19 mouse cellular contexts compared by ENCODE assay signal in genomic region chr3:31126848-31127247, GRCm38 (mm10). TPM values are rescaled to one million over a fixed set of nuclear protein-coding genes. Genes with fewer than 3 reads are reported as not detected.
DNase-seq lines count a peak whose midpoint lies in the region; ATAC-seq and TF ChIP-seq lines count a peak whose summit lies in the region.
"Had no signal": no experiment of that assay in that cellular context is flagged by ENCODE, and none has a peak within 500 bp of the region (broad histone marks: within the 10 kb centered on the region; RNA-seq: fewer than 3 reads in every experiment).

No protein-coding gene starts in this region.

- peak; percentile 46 for DNase-seq in liver, adult 2 months (ENCODE audit: extremely low read depth, low read depth, low spot score)
- DNase-seq in liver, postnatal 0 days, result no peak
- DNase-seq in urinary bladder, postnatal 4 days (ENCODE audit: low spot score in 2 of 2), result no peak
- DNase-seq in T-cell, adult 2 months (ENCODE audit: low spot score), result no peak
- DNase-seq in lung, postnatal 36 days, result no peak
- DNase-seq: cerebellum, adult 8-10 months; heart, adult 11 months; liver, embryonic 13.5 days; midbrain, embryonic 14.5 days; right cerebral cortex, postnatal 14 days; thymus, postnatal 4 days had no signal

- H3K4me1 ChIP-seq in liver, adult 2 months (ENCODE audit: control insufficient read depth, insufficient read depth, low read length), result peaks cover 6% of the 10 kb centered on the region; the same call in 1 of the 2 replicates
- no peaks in the 10 kb centered on the region for H3K4me1 ChIP-seq in liver, postnatal 0 days (ENCODE audit: insufficient read depth)
- H3K4me1 ChIP-seq in intestine, embryonic 15.5 days (replicated peaks), result no peaks in the 10 kb centered on the region
- H3K4me1 ChIP-seq in kidney, embryonic 15.5 days, result 0 out of 2 replicates have a peak, but pooled peaks cover 4% of the 10 kb centered on the region
- H3K4me1 ChIP-seq: hindbrain, embryonic 15.5 days; limb, embryonic 12.5 days; liver, embryonic 13.5 days; neural tube, embryonic 13.5 days had no signal

- no peak overlapping the region for H3K4me2 ChIP-seq in liver, postnatal 0 days (ENCODE audit: low read depth, low read length)
- H3K4me2 ChIP-seq in intestine, embryonic 15.5 days (replicated peaks), result no peak overlapping the region
- no peak overlapping the region for H3K4me2 ChIP-seq in kidney, embryonic 15.5 days
- H3K4me2 ChIP-seq: heart, embryonic 13.5 days; hindbrain, embryonic 15.5 days; limb, embryonic 12.5 days; liver, embryonic 13.5 days; neural tube, embryonic 13.5 days had no signal

- no peak for TF ChIP-seq POLR2A in liver, adult 2 months (IDR thresholded peaks at IDR 0.05; ENCODE audit: extremely low read depth, insufficient read depth, low read length)

- H3K9ac ChIP-seq in liver, adult 2 months (ENCODE audit: low read depth, low read length), result no peak overlapping the region
- no peak overlapping the region for H3K9ac ChIP-seq in liver, postnatal 0 days (replicated peaks)
- no peak overlapping the region for H3K9ac ChIP-seq in intestine, embryonic 15.5 days
- no peak overlapping the region for H3K9ac ChIP-seq in kidney, embryonic 15.5 days
- H3K9ac ChIP-seq: heart, embryonic 13.5 days; hindbrain, embryonic 15.5 days; limb, embryonic 12.5 days; liver, embryonic 13.5 days; neural tube, embryonic 13.5 days had no signal

- no peaks in the 10 kb centered on the region for H3K27me3 ChIP-seq in liver, adult 2 months (ENCODE audit: control insufficient read depth, insufficient read depth, low read length)
- no peaks in the 10 kb centered on the region for H3K27me3 ChIP-seq in liver, postnatal 0 days (ENCODE audit: insufficient read depth, low read length)
- H3K27me3 ChIP-seq in intestine, embryonic 15.5 days (replicated peaks), result no peaks in the 10 kb centered on the region
- no peaks in the 10 kb centered on the region for H3K27me3 ChIP-seq in kidney, embryonic 15.5 days
- H3K27me3 ChIP-seq: heart, embryonic 13.5 days; hindbrain, embryonic 15.5 days; limb, embryonic 12.5 days; liver, embryonic 13.5 days; neural tube, embryonic 13.5 days had no signal

- TF ChIP-seq CTCF in liver, adult 2 months (IDR thresholded peaks at IDR 0.05; ENCODE audit: low read depth, low read length), result no peak
- no peak for TF ChIP-seq CTCF in liver, postnatal 0 days (IDR thresholded peaks at IDR 0.05; ENCODE audit: low read depth)

- 27% methylated on average over 3 of the region's 3 CpGs for WGBS in liver, adult 2 months
- WGBS in liver, postnatal 0 days (ENCODE audit: insufficient replicate concordance), result 80% methylated on average over 3 of the region's 3 CpGs
- WGBS in intestine, embryonic 15.5 days, result 62% methylated on average over 3 of the region's 3 CpGs
- WGBS in kidney, embryonic 15.5 days, result 70% methylated on average over 3 of the region's 3 CpGs

- H3K79me2 ChIP-seq in liver, adult 2 months (ENCODE audit: control insufficient read depth, insufficient read depth, low read length), result no peaks in the 10 kb centered on the region

- H3K4me3 ChIP-seq in liver, adult 2 months (ENCODE audit: insufficient read depth, low read depth, low read length), result no peak overlapping the region
- H3K4me3 ChIP-seq in liver, postnatal 0 days (ENCODE audit: low read depth, low read length), result no peak overlapping the region
- H3K4me3 ChIP-seq in intestine, embryonic 15.5 days (replicated peaks), result no peak overlapping the region
- H3K4me3 ChIP-seq in kidney, embryonic 15.5 days (replicated peaks), result no peak overlapping the region
- H3K4me3 ChIP-seq: heart, embryonic 13.5 days; hindbrain, embryonic 15.5 days; limb, embryonic 12.5 days; liver, embryonic 13.5 days; neural tube, embryonic 13.5 days had no signal

- no peak for ATAC-seq in liver, postnatal 0 days
- ATAC-seq in intestine, embryonic 15.5 days, result peak; percentile 32; the same call in 1 of the 2 replicates
- peak; percentile 54; the same call in 1 of the 2 replicates for ATAC-seq in kidney, embryonic 15.5 days (replicated peaks; ENCODE audit: low FRiP score)

- peaks cover 3% of the 10 kb centered on the region; the same call in 1 of the 2 replicates for H3K36me3 ChIP-seq in liver, adult 2 months (ENCODE audit: control insufficient read depth, insufficient read depth, low read length)
- H3K36me3 ChIP-seq in liver, postnatal 0 days (replicated peaks; ENCODE audit: insufficient read depth, low read length), result no peaks in the 10 kb centered on the region; the same call in 1 of the 2 replicates
- H3K36me3 ChIP-seq in intestine, embryonic 15.5 days, result 0 out of 2 replicates have a peak, but pooled peaks cover 5% of the 10 kb centered on the region
- peaks cover 17% of the 10 kb centered on the region for H3K36me3 ChIP-seq in kidney, embryonic 15.5 days
- H3K36me3 ChIP-seq: liver, embryonic 13.5 days had no signal

- H3K27ac ChIP-seq in liver, adult 2 months (replicated peaks; ENCODE audit: insufficient read depth, low read depth, low read length), result no peak overlapping the region
- H3K27ac ChIP-seq in liver, postnatal 0 days (ENCODE audit: low read depth), result no peak overlapping the region
- no peak overlapping the region for H3K27ac ChIP-seq in intestine, embryonic 15.5 days
- peak overlapping the region; percentile 32 for H3K27ac ChIP-seq in kidney, embryonic 15.5 days
- H3K27ac ChIP-seq: heart, embryonic 13.5 days; hindbrain, embryonic 15.5 days; limb, embryonic 12.5 days; liver, embryonic 13.5 days; neural tube, embryonic 13.5 days had no signal

- no peaks in the 10 kb centered on the region for H3K9me3 ChIP-seq in liver, postnatal 0 days (ENCODE audit: low read length)
- no peaks in the 10 kb centered on the region for H3K9me3 ChIP-seq in intestine, embryonic 15.5 days
- H3K9me3 ChIP-seq in kidney, embryonic 15.5 days (replicated peaks), result no peaks in the 10 kb centered on the region
- H3K9me3 ChIP-seq: heart, embryonic 13.5 days; hindbrain, embryonic 15.5 days; limb, embryonic 12.5 days; liver, embryonic 13.5 days; neural tube, embryonic 13.5 days had no signal

- no peak for TF ChIP-seq EP300 in liver, postnatal 0 days (IDR thresholded peaks at IDR 0.05; ENCODE audit: low read depth)

RNA-seq across cellular contexts. Expression of gene Cldn11, which starts 22.9 kb away (rescaled TPM):
- total RNA-seq in liver, adult 2 months (2014; rRNA removed), result 0.07 and 0.09 TPM in 2 replicates
- polyA plus RNA-seq in liver, adult 2 months (2012; rRNA removed), result not detected in 2 replicates
- 0.11 and 0.17 TPM in 2 replicates for polyA plus RNA-seq in liver, postnatal 0 days (2015; fragmentation: Nextera tagmentation; extraction: Ambion mirVana)
- 4.9 and 7.3 TPM in 2 replicates for polyA plus RNA-seq in intestine, embryonic 15.5 days (2015; fragmentation: Nextera tagmentation; extraction: Ambion mirVana)
- polyA plus RNA-seq in kidney, embryonic 15.5 days (2015; fragmentation: Nextera tagmentation; extraction: Ambion mirVana), result 83.0 and 94.8 TPM in 2 replicates
- total RNA-seq: megakaryocyte progenitor cell, adult 5-6 weeks had no signal
- polyA plus RNA-seq: C2C12 had no signal

RNA-seq across cellular contexts. Expression of gene Skil, which starts 32.0 kb away (rescaled TPM):
- total RNA-seq in liver, adult 2 months (2014; rRNA removed), result 5.8 and 6.9 TPM in 2 replicates
- polyA plus RNA-seq in liver, adult 2 months (2012; rRNA removed), result 1.7 and 2.0 TPM in 2 replicates
- polyA plus RNA-seq in liver, postnatal 0 days (2015; fragmentation: Nextera tagmentation; extraction: Ambion mirVana), result 7.3 and 8.2 TPM in 2 replicates
- polyA plus RNA-seq in intestine, embryonic 15.5 days (2015; fragmentation: Nextera tagmentation; extraction: Ambion mirVana), result 17.5 and 21.3 TPM in 2 replicates
- 19.9 and 24.0 TPM in 2 replicates for polyA plus RNA-seq in kidney, embryonic 15.5 days (2015; fragmentation: Nextera tagmentation; extraction: Ambion mirVana)

Comparison
In these comparisons a context has a peak if more than half of its experiments do, and no peak if none do; other contexts are left out.
1. RNA of gene Cldn11, which starts 22.9 kb away (polyA plus RNA-seq): 83.0 to 94.8 TPM in kidney, embryonic 15.5 days; 4.9 to 7.3 TPM in intestine, embryonic 15.5 days, 0.11 to 0.17 TPM in liver, postnatal 0 days and not detected in liver, adult 2 months; every median in the first group is over 10 times any median in the second.